Mouse (Mus musculus) neural tube, embryonic 11.5 days (tissue): ENCODE measurements around the gene Rnf13. TPM values are rescaled to one million over a fixed set of nuclear protein-coding genes. Genes with fewer than 3 reads are reported as not detected.
"Not testable (repeated sequence)": the region's sequence is repeated elsewhere in the genome, so short reads cannot be mapped to it uniquely, and the experiment has no call there.

ENCODE experiments used
- ATAC-seq: fragments of 200-750 bp; cut with Nextera tagmentation; 2 replicates; pipeline ENCODE4 v1.8.0; 2017; ENCODE audit warnings: moderate number of reproducible peaks, mild to moderate bottlenecking, moderate TSS enrichment, moderate library complexity; ENCODE audit not compliant: insufficient read depth, low FRiP score, low TSS enrichment
- DNase-seq: peaks from one replicate; pipeline ENCODE4 v3.0.0-alpha.2; 2015; ENCODE audit warnings: low spot score
- H3K27ac ChIP-seq: fragments of 300-500 bp; sonication (generic); 2 replicates; pipeline ENCODE4 v1.5.1; 2014; ENCODE audit warnings: low read depth, mild to moderate bottlenecking, low read length
- H3K27me3 ChIP-seq: fragments of 300-500 bp; sonication (generic); 2 replicates; pipeline ENCODE4 v1.6.1; 2014; ENCODE audit warnings: mild to moderate bottlenecking, low read length, mixed read lengths; ENCODE audit not compliant: control insufficient read depth, insufficient read depth
- H3K36me3 ChIP-seq: fragments of 300-500 bp; sonication (generic); 2 replicates; pipeline ENCODE4 v1.6.1; 2014; ENCODE audit warnings: mild to moderate bottlenecking, low read length, moderate library complexity, mixed read lengths; ENCODE audit not compliant: control insufficient read depth, insufficient read depth
- H3K4me1 ChIP-seq: fragments of 300-500 bp; sonication (generic); 2 replicates; pipeline ENCODE4 v1.6.1; 2014; ENCODE audit warnings: low read length, mixed read lengths; ENCODE audit not compliant: control insufficient read depth, insufficient read depth
- H3K4me2 ChIP-seq: fragments of 300-500 bp; sonication (generic); 2 replicates; pipeline ENCODE4 v1.6.1; 2014; ENCODE audit warnings: low read depth, mild to moderate bottlenecking, moderate library complexity
- H3K4me3 ChIP-seq: fragments of 300-500 bp; sonication (generic); 2 replicates; pipeline ENCODE4 v1.5.1; 2014; ENCODE audit warnings: low read depth, low read length
- H3K9ac ChIP-seq: fragments of 300-500 bp; sonication (generic); 2 replicates; pipeline ENCODE4 v1.6.1; 2014; ENCODE audit warnings: mild to moderate bottlenecking, low read length
- H3K9me3 ChIP-seq: fragments of 300-500 bp; sonication (generic); 2 replicates; pipeline ENCODE4 v1.6.1; 2016; ENCODE audit warnings: low read length; ENCODE audit not compliant: control insufficient read depth
- WGBS: fragments of 180-500 bp; shearing (Covaris S2); extraction: QIAGEN DNeasy Blood & Tissue Kit; methylation state at CpG from one replicate; pipeline ENCODE4 v1.1.7; 2014; 5-methylcytosine and 5-hydroxymethylcytosine counted together
- polyA plus RNA-seq: library from polyadenylated mRNA; unstranded; fragments of >200 nt; fragmentation: Nextera tagmentation; extraction: Ambion mirVana; gene quantifications from 2 replicates; pipeline ENCODE4 v1.2.1, GENCODE M21; 2014

Gene Rnf13
- polyA plus RNA-seq, 1 experiment from 2014 or later = 56.1 TPM

- DNase-seq (no peak), ATAC-seq (no peak)
- Histone ChIP-seq H3K4me2 (no peak overlapping the region), H3K4me1 (peaks cover 5% of the 10 kb centered on the region; the same call in 1 of the 2 replicates), H3K4me3 (no peak overlapping the region), H3K9ac (no peak overlapping the region), H3K27ac (no peak overlapping the region), H3K9me3 (no peaks in the 10 kb centered on the region), H3K27me3 (no peaks in the 10 kb centered on the region), H3K36me3 (no peaks in the 10 kb centered on the region)
- whole genome bisulfite sequencing = 88% methylated on average over 1 of the region's 1 CpGs
Measured at GRCm38 (mm10) chr3:57739830-57740229, 4.0 kb downstream of the Rnf13 start.

GRCm38 (mm10) chr3:57748576-57749267 is 12.9 kb downstream of the Rnf13 start:
- Histone ChIP-seq H3K27ac (no peak overlapping the region), H3K9ac (no peak overlapping the region), H3K27me3 (no peaks in the 10 kb centered on the region), H3K9me3 (no peaks in the 10 kb centered on the region), H3K4me3 (no peak overlapping the region), H3K4me2 (no peak overlapping the region), H3K36me3 (no peaks in the 10 kb centered on the region), H3K4me1 (no peaks in the 10 kb centered on the region)
- DNase-seq (no peak), ATAC-seq (no peak)
- WGBS = 95% methylated on average over 3 of the region's 3 CpGs

- Histone ChIP-seq H3K27ac (no peak overlapping the region), H3K4me3 (no peak overlapping the region), H3K9me3 (no peaks in the 10 kb centered on the region), H3K4me1 (no peaks in the 10 kb centered on the region), H3K36me3 (no peaks in the 10 kb centered on the region), H3K4me2 (no peak overlapping the region), H3K9ac (no peak overlapping the region), H3K27me3 (no peaks in the 10 kb centered on the region)
- ATAC-seq (no peak), DNase-seq (no peak)
- WGBS = 96% methylated on average over 2 of the region's 2 CpGs
Measured at GRCm38 (mm10) chr3:57776915-57777314, 41.1 kb downstream of the Rnf13 start.

- no peaks in the 10 kb centered on the region for H3K4me1 ChIP-seq
- no peak overlapping the region for H3K27ac ChIP-seq
- no peak for ATAC-seq
- no peaks in the 10 kb centered on the region for H3K27me3 ChIP-seq
- H3K4me3 ChIP-seq = no peak overlapping the region
- no peak for DNase-seq
- WGBS = 83% methylated on average over 4 of the region's 4 CpGs
- no peak overlapping the region for H3K9ac ChIP-seq
- no peaks in the 10 kb centered on the region for H3K9me3 ChIP-seq
- no peak overlapping the region for H3K4me2 ChIP-seq
- H3K36me3 ChIP-seq = no peaks in the 10 kb centered on the region
Measured at GRCm38 (mm10) chr3:57788472-57788871, 52.6 kb downstream of the Rnf13 start.

- Histone ChIP-seq H3K9ac (no peak overlapping the region), H3K9me3 (no peaks in the 10 kb centered on the region), H3K36me3 (no peaks in the 10 kb centered on the region), H3K4me1 (no peaks in the 10 kb centered on the region), H3K27ac (no peak overlapping the region), H3K27me3 (no peaks in the 10 kb centered on the region), H3K4me3 (no peak overlapping the region), H3K4me2 (no peak overlapping the region)
- no peak for ATAC-seq
- no peak for DNase-seq
- 89% methylated on average over 7 of the region's 7 CpGs for WGBS
Measured at GRCm38 (mm10) chr3:57789005-57789962, 53.4 kb downstream of the Rnf13 start.

GRCm38 (mm10) chr3:57791104-57791503 is 55.2 kb downstream of the Rnf13 start:
- no peak for DNase-seq
- Histone ChIP-seq H3K4me1 (no peaks in the 10 kb centered on the region), H3K9me3 (no peaks in the 10 kb centered on the region), H3K27ac (no peak overlapping the region), H3K9ac (no peak overlapping the region), H3K4me3 (no peak overlapping the region), H3K4me2 (no peak overlapping the region), H3K27me3 (no peaks in the 10 kb centered on the region), H3K36me3 (no peaks in the 10 kb centered on the region)
- no peak for ATAC-seq
- 54% methylated on average over 3 of the region's 3 CpGs for WGBS

GRCm38 (mm10) chr3:57795071-57795470 is 59.2 kb downstream of the Rnf13 start:
- not testable (repeated sequence) for H3K4me2 ChIP-seq, H3K4me3 ChIP-seq, H3K36me3 ChIP-seq, H3K9ac ChIP-seq, DNase-seq, ATAC-seq, H3K27ac ChIP-seq, H3K4me1 ChIP-seq, H3K27me3 ChIP-seq, H3K9me3 ChIP-seq
- WGBS = 84% methylated on average over 6 of the region's 6 CpGs

GRCm38 (mm10) chr3:57815447-57815846 is 79.6 kb downstream of the Rnf13 start:
- Histone ChIP-seq H3K9me3 (no peaks in the 10 kb centered on the region), H3K4me1 (no peaks in the 10 kb centered on the region), H3K27me3 (no peaks in the 10 kb centered on the region), H3K9ac (no peak overlapping the region), H3K4me2 (no peak overlapping the region), H3K36me3 (no peaks in the 10 kb centered on the region), H3K4me3 (no peak overlapping the region), H3K27ac (no peak overlapping the region)
- no peak for DNase-seq
- WGBS = 86% methylated on average over 6 of the region's 6 CpGs
- no peak for ATAC-seq
